27 mouse cellular contexts compared by ENCODE assay signal in genomic region chr5:13022270-13022669, GRCm38 (mm10).
DNase-seq lines count a peak whose midpoint lies in the region; ATAC-seq and TF ChIP-seq lines count a peak whose summit lies in the region.
"Had no signal": no experiment of that assay in that cellular context is flagged by ENCODE, and none has a peak within 500 bp of the region (broad histone marks: within the 10 kb centered on the region; RNA-seq: fewer than 3 reads in every experiment).

No protein-coding gene starts in this region.

- TF ChIP-seq CTCF in lung, adult 2 months (IDR thresholded peaks at IDR 0.05; ENCODE audit: insufficient read depth, low read length), result no peak
- no peak for TF ChIP-seq CTCF in layer of hippocampus, adult 2 months (conservative IDR thresholded peaks at IDR 0.05)

- no peak for DNase-seq in heart, adult 18-20 months
- no peak for DNase-seq in lung, adult 2 months
- peak; percentile 2 to 22 for DNase-seq in heart, postnatal 10 days
- DNase-seq in layer of hippocampus, adult 2 months (ENCODE audit: low spot score in 2 of 2), result no peak
- DNase-seq: adrenal gland, adult 8-10 months; cerebellum, adult 8-10 months; cerebellum, postnatal 36 days; embryo, embryonic 11 days; gastrocnemius, adult 2 months; kidney, adult 11 months; kidney, postnatal 36 days; liver, postnatal 0 days; right cerebral cortex, postnatal 14 days; thymus, adult 2 months had no signal

- 72% methylated on average over 3 of the region's 3 CpGs for WGBS in forebrain, embryonic 13.5 days
- 51% methylated on average over 3 of the region's 3 CpGs for WGBS in forebrain, embryonic 15.5 days
- WGBS in heart, embryonic 11.5 days (ENCODE audit: insufficient replicate concordance), result 32% methylated on average over 3 of the region's 3 CpGs
- WGBS in lung, embryonic 16.5 days, result 35% methylated on average over 3 of the region's 3 CpGs
- 37% methylated on average over 3 of the region's 3 CpGs for WGBS in lung, adult 2 months

- H3K27me3 ChIP-seq in forebrain, embryonic 13.5 days, result no peaks in the 10 kb centered on the region
- H3K27me3 ChIP-seq in forebrain, embryonic 15.5 days, result no peaks in the 10 kb centered on the region
- H3K27me3 ChIP-seq in heart, embryonic 11.5 days (ENCODE audit: control insufficient read depth, insufficient read depth, low read length), result peaks cover 6% of the 10 kb centered on the region; the same call in 1 of the 2 replicates
- H3K27me3 ChIP-seq in lung, embryonic 16.5 days (ENCODE audit: control insufficient read depth, insufficient read depth, low read depth, low read length), result no peaks in the 10 kb centered on the region
- H3K27me3 ChIP-seq: embryonic facial prominence, embryonic 13.5 days; hindbrain, embryonic 13.5 days; kidney, embryonic 15.5 days; limb, embryonic 12.5 days; midbrain, embryonic 12.5 days had no signal

- ATAC-seq in forebrain, embryonic 13.5 days, result peak; percentile 21; the same call in 1 of the 2 replicates
- ATAC-seq in forebrain, embryonic 15.5 days (replicated peaks), result no peak
- ATAC-seq in heart, embryonic 11.5 days (replicated peaks; ENCODE audit: insufficient number of reproducible peaks, low FRiP score, low TSS enrichment), result peak; percentile 67
- peak; percentile 92 for ATAC-seq in lung, embryonic 16.5 days (ENCODE audit: low read depth)
- ATAC-seq: activated CD4-positive, CD25-positive, alpha-beta regulatory T cell, adult 4 months; liver, postnatal 0 days had no signal

- no peak overlapping the region for H3K27ac ChIP-seq in forebrain, embryonic 13.5 days
- no peak overlapping the region for H3K27ac ChIP-seq in forebrain, embryonic 15.5 days (replicated peaks)
- no peak overlapping the region for H3K27ac ChIP-seq in heart, embryonic 11.5 days (ENCODE audit: low read depth, low read length)
- H3K27ac ChIP-seq in lung, embryonic 16.5 days (ENCODE audit: low read length), result no peak overlapping the region
- H3K27ac ChIP-seq in layer of hippocampus, adult 2 months, result no peak overlapping the region
- H3K27ac ChIP-seq: embryonic facial prominence, embryonic 13.5 days; gastrocnemius, adult 2 months; hindbrain, embryonic 13.5 days; kidney, embryonic 15.5 days; limb, embryonic 12.5 days; midbrain, embryonic 12.5 days; stomach, postnatal 0 days had no signal

- TF ChIP-seq POLR2A in lung, adult 2 months (IDR thresholded peaks at IDR 0.05; ENCODE audit: borderline replicate concordance, extremely low read depth, low read depth, low read length), result no peak

- H3K9ac ChIP-seq in forebrain, embryonic 13.5 days, result no peak overlapping the region
- no peak overlapping the region for H3K9ac ChIP-seq in forebrain, embryonic 15.5 days (replicated peaks)
- no peak overlapping the region for H3K9ac ChIP-seq in heart, embryonic 11.5 days (ENCODE audit: low read depth, low read length)
- H3K9ac ChIP-seq in lung, embryonic 16.5 days (ENCODE audit: low read length), result no peak overlapping the region
- H3K9ac ChIP-seq: embryonic facial prominence, embryonic 13.5 days; hindbrain, embryonic 13.5 days; kidney, embryonic 15.5 days; limb, embryonic 12.5 days; liver, postnatal 0 days; midbrain, embryonic 12.5 days had no signal

- no peaks in the 10 kb centered on the region for H3K9me3 ChIP-seq in forebrain, embryonic 13.5 days (replicated peaks)
- no peaks in the 10 kb centered on the region for H3K9me3 ChIP-seq in forebrain, embryonic 15.5 days
- 0 out of 2 replicates have a peak, but pooled peaks cover 2% of the 10 kb centered on the region for H3K9me3 ChIP-seq in heart, embryonic 11.5 days (replicated peaks; ENCODE audit: control insufficient read depth, low read length)
- H3K9me3 ChIP-seq in lung, embryonic 16.5 days (ENCODE audit: control insufficient read depth, low read length), result no peaks in the 10 kb centered on the region
- H3K9me3 ChIP-seq: kidney, embryonic 15.5 days; midbrain, embryonic 12.5 days had no signal

- no peak overlapping the region for H3K4me2 ChIP-seq in forebrain, embryonic 13.5 days
- H3K4me2 ChIP-seq in forebrain, embryonic 15.5 days (replicated peaks), result no peak overlapping the region
- no peak overlapping the region for H3K4me2 ChIP-seq in heart, embryonic 11.5 days
- H3K4me2 ChIP-seq in lung, embryonic 16.5 days (ENCODE audit: low read depth, low read length), result no peak overlapping the region
- H3K4me2 ChIP-seq: embryonic facial prominence, embryonic 13.5 days; hindbrain, embryonic 13.5 days; kidney, embryonic 15.5 days; limb, embryonic 12.5 days; liver, embryonic 11.5 days; midbrain, embryonic 12.5 days had no signal

- H3K36me3 ChIP-seq in forebrain, embryonic 13.5 days (ENCODE audit: poor library complexity, severe bottlenecking), result no peaks in the 10 kb centered on the region
- H3K36me3 ChIP-seq in forebrain, embryonic 15.5 days, result no peaks in the 10 kb centered on the region
- H3K36me3 ChIP-seq in heart, embryonic 11.5 days (ENCODE audit: control insufficient read depth, insufficient read depth, low read length), result no peaks in the 10 kb centered on the region
- no peaks in the 10 kb centered on the region for H3K36me3 ChIP-seq in lung, embryonic 16.5 days (ENCODE audit: control insufficient read depth, insufficient read depth, low read length)
- H3K36me3 ChIP-seq: embryonic facial prominence, embryonic 13.5 days; hindbrain, embryonic 13.5 days; kidney, embryonic 15.5 days; limb, embryonic 12.5 days; midbrain, embryonic 12.5 days had no signal

- H3K4me1 ChIP-seq in forebrain, embryonic 13.5 days, result no peaks in the 10 kb centered on the region
- H3K4me1 ChIP-seq in forebrain, embryonic 15.5 days, result no peaks in the 10 kb centered on the region
- H3K4me1 ChIP-seq in heart, embryonic 11.5 days (ENCODE audit: control insufficient read depth, insufficient read depth, low read length), result no peaks in the 10 kb centered on the region
- no peaks in the 10 kb centered on the region for H3K4me1 ChIP-seq in lung, embryonic 16.5 days (replicated peaks; ENCODE audit: control insufficient read depth, insufficient read depth, low read length)
- no peaks in the 10 kb centered on the region for H3K4me1 ChIP-seq in lung, adult 2 months (ENCODE audit: control insufficient read depth, insufficient read depth, low read length)
- H3K4me1 ChIP-seq: embryonic facial prominence, embryonic 13.5 days; hindbrain, embryonic 13.5 days; kidney, embryonic 15.5 days; limb, embryonic 12.5 days; midbrain, embryonic 12.5 days had no signal

- no peak overlapping the region for H3K4me3 ChIP-seq in forebrain, embryonic 13.5 days
- H3K4me3 ChIP-seq in forebrain, embryonic 15.5 days, result no peak overlapping the region
- H3K4me3 ChIP-seq in heart, embryonic 11.5 days (ENCODE audit: low read depth, low read length), result no peak overlapping the region
- no peak overlapping the region for H3K4me3 ChIP-seq in lung, embryonic 16.5 days (ENCODE audit: low read length)
- H3K4me3 ChIP-seq in lung, adult 2 months (replicated peaks; ENCODE audit: extremely low read depth, low read depth, low read length), result no peak overlapping the region
- no peak overlapping the region for H3K4me3 ChIP-seq in layer of hippocampus, adult 2 months
- H3K4me3 ChIP-seq: embryonic facial prominence, embryonic 13.5 days; erythroblast, embryonic 14.5 days; gastrocnemius, adult 2 months; hindbrain, embryonic 13.5 days; kidney, embryonic 15.5 days; limb, embryonic 12.5 days; midbrain, embryonic 12.5 days had no signal

- intact Hi-C loops in heart, postnatal 10 days (cut with DNase I), result no loop called here

Comparison
In these comparisons a context has a peak if more than half of its experiments do, and no peak if none do; other contexts are left out.
1. DNase-seq: peak in heart, postnatal 10 days (2 of 2); none in heart, adult 18-20 months (0 of 2), lung, adult 2 months (single experiment) and layer of hippocampus, adult 2 months (0 of 2).